Mouse (Mus musculus) embryonic facial prominence, embryonic 11.5 days (tissue): ENCODE measurements around the gene Gnb3. TPM values are rescaled to one million over a fixed set of nuclear protein-coding genes. Genes with fewer than 3 reads are reported as not detected.

ENCODE experiments used
- polyA plus RNA-seq: library from polyadenylated mRNA; unstranded; fragments of >200 nt; fragmentation: Nextera tagmentation; extraction: Ambion mirVana; gene quantifications from 2 replicates; pipeline ENCODE4 v1.2.1, GENCODE M21; 2014

Gnb3 gene
- polyA plus RNA-seq, 1 experiment from 2014 or later = 0.27 TPM

Other genes with a start within 250 kb of the Gnb3 start
- gene C1s2, start 204.2 kb downstream of the Gnb3 start, polyA plus RNA-seq = not detected in 2 replicates
- gene Lpcat3, start 177.2 kb downstream of the Gnb3 start, polyA plus RNA-seq = 33.4 and 43.6 TPM in 2 replicates
- 251 and 254 TPM in 2 replicates for gene Emg1, start 128.1 kb downstream of the Gnb3 start, polyA plus RNA-seq
- 371 and 375 TPM in 2 replicates for gene Phb2, start 127.9 kb downstream of the Gnb3 start, polyA plus RNA-seq
- 6.0 and 11.2 TPM in 2 replicates for gene Ptpn6, start 101.6 kb downstream of the Gnb3 start, polyA plus RNA-seq
- 518 and 553 TPM in 2 replicates for gene Grcc10, start 98.9 kb downstream of the Gnb3 start, polyA plus RNA-seq
- gene Gm45234, start 84.3 kb downstream of the Gnb3 start, polyA plus RNA-seq = not detected in 2 replicates
- 9.0 and 9.6 TPM in 2 replicates for gene Atn1, start 83.8 kb downstream of the Gnb3 start, polyA plus RNA-seq
- gene Eno2, start 70.6 kb downstream of the Gnb3 start, polyA plus RNA-seq = 4.3 and 4.5 TPM in 2 replicates
- gene Lrrc23, start 60.5 kb downstream of the Gnb3 start, polyA plus RNA-seq = 0.29 and 0.97 TPM in 2 replicates
- 4.7 and 4.8 TPM in 2 replicates for gene Spsb2, start 31.6 kb downstream of the Gnb3 start, polyA plus RNA-seq
- 721 and 787 TPM in 2 replicates for gene Tpi1, start 26.0 kb downstream of the Gnb3 start, polyA plus RNA-seq
- gene Usp5, start 10.8 kb downstream of the Gnb3 start, polyA plus RNA-seq = 128 and 133 TPM in 2 replicates
- 210 and 212 TPM in 2 replicates for gene Cdca3, start 10.7 kb downstream of the Gnb3 start, polyA plus RNA-seq
- 14.7 and 18.5 TPM in 2 replicates for gene P3h3, start 17.5 kb upstream of the Gnb3 start, polyA plus RNA-seq
- 0.59 and 0.72 TPM in 2 replicates for gene Gpr162, start 23.7 kb upstream of the Gnb3 start, polyA plus RNA-seq
- gene Cd4, start 47.9 kb upstream of the Gnb3 start, polyA plus RNA-seq = not detected in 2 replicates
- 1.7 and 1.8 TPM in 2 replicates for gene Lag3, start 71.4 kb upstream of the Gnb3 start, polyA plus RNA-seq
- 184 and 213 TPM in 2 replicates for gene Ptms, start 79.8 kb upstream of the Gnb3 start, polyA plus RNA-seq
- 391 and 402 TPM in 2 replicates for gene Mlf2, start 91.1 kb upstream of the Gnb3 start, polyA plus RNA-seq
- gene Cops7a, start 125.3 kb upstream of the Gnb3 start, polyA plus RNA-seq = 118 and 125 TPM in 2 replicates
- 1.1 and 1.9 TPM in 2 replicates for gene Pianp, start 156.4 kb upstream of the Gnb3 start, polyA plus RNA-seq
- gene Zfp384, start 168.9 kb upstream of the Gnb3 start, polyA plus RNA-seq = 7.7 and 10.6 TPM in 2 replicates
- gene Ing4, start 199.5 kb upstream of the Gnb3 start, polyA plus RNA-seq = 141 and 145 TPM in 2 replicates
- 10.0 and 12.5 TPM in 2 replicates for gene Acrbp, start 209.4 kb upstream of the Gnb3 start, polyA plus RNA-seq
- 0.25 and 0.49 TPM in 2 replicates for gene Lpar5, start 227.6 kb upstream of the Gnb3 start, polyA plus RNA-seq